Mouse (Mus musculus) left cerebral cortex, adult 8-10 months (tissue): ENCODE data around the gene Lama4. TPM values are rescaled to one million over a fixed set of nuclear protein-coding genes. Genes with fewer than 3 reads are reported as not detected.

ENCODE experiments used
- DNase-seq, 2 experiments: peaks; one replicate each; pipeline ENCODE4 v3.0.0; 2022; ENCODE audit warnings: low spot score in 2 of 2
- total RNA-seq, 4 experiments: library from RNA; stranded (reverse); gene quantifications; 2 replicates each; pipeline ENCODE4 v1.2.4; 2022

Lama4 gene
- 10 to 100 TPM in 2 of 4 experiments, 1 to 10 TPM in 2; 9.5 to 16.4 (median 11.6) TPM for total RNA-seq

GRCm38 (mm10) chr10:38965075-38965781 lies at the start of gene Lama4:
Gene Lama4 (plus strand): TSS chr10:38965515.
- DNase-seq = peak; percentile 8 to 15

DNA sequence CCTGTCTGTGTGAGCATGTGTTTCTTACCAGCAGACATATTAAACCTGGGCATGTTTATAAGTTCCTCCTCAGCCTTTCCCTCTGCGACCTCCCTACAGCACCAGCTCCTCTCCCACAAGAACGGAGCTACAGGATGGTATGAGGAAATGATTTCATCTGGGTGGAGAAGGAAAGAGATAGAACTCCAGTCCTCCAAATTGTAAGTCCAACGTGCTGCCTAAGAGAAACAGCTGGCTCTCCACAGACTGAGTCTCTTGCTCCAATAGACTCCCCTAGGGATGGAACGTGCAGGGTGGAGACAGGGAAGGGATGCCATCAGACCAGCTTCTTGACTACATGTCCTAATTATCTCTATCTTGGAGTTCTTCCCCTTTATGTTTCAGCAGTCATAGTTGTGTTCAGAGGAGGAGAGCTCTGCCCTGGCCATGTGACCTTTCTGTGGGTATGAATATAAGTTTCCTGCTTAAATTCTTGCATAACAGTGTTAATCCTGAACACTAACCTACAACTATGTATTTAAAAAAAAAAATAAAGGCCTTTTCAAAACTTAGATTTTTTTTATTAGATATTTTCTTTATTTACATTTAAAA lies 49.2 kb upstream of the Lama4 start:
- DNase-seq = no peak

DNA sequence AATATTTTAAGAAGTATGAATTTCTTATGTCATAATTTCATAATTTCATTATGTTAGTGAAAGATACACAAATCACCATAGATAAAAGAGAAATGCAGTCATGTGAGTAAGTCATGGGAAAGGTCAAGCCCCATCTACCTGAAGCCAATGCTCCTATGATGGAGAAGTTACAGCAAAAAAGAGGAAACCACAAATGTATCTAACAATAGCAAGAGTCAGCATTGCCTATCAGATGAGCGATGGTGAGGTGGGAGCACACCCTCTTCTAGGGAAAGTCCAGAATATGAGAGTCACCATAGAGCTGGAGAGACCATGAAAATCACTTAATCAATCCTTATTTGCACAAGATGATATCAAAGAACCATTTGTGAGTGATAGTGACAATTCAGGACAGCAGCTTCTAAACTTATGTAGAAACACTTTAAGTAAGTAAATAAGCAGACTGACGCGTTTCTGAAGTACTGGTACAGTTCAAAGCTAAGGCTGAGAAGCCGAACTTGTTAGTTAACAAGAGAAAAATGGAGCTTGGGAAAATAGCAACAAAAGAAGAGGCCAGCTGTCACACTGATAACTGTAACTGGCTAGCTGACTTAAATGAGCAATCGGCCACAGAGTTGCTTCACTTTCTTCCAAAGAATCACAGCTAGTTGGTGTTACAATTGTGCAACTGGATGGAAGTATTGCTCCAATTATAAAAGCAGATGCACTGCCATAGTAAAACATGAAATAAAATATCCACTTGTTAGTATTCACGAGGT lies 36.2 kb upstream of the Lama4 start:
- no peak for DNase-seq

DNA sequence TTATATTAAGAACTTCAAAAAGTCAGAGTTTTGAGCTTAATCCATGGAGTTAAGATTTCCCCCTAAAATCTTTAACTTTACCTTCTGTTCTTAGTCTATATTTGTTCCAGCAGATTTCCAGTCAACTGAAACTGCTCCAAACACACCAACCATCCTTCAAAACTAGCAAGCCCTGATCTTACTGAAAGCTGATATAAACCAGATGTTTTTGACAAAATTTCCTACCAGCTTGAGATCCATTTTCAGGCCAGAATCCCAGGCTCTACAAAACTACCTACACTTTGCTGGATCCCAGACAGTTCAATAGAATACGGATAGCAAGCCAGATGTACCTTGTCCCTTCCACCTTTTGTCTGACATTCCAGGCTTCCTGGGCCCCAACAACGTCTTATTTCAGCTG lies 20.6 kb upstream of the Lama4 start:
- DNase-seq = no peak

DNA sequence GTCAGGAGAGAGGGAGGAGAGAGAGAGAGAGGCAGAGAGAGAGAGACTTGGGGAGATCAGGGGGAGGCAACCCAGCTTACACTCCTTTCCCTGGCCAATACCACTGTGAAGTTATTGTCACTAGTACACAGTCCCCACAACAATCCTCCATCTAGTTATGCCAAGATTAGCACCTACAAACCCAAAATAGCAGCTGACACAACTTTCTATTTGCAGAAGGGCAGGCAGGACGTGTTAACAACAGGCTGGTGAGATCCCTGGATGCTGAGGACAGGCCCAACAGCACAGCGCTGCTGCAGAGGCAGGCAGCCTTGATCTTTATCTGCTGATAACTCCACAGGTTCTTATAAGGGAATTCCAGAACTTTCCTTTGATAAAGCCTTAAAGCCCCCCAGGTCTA lies 3.4 kb upstream of the Lama4 start:
- DNase-seq = peak in 1 of 2 experiments; percentile 10

DNA sequence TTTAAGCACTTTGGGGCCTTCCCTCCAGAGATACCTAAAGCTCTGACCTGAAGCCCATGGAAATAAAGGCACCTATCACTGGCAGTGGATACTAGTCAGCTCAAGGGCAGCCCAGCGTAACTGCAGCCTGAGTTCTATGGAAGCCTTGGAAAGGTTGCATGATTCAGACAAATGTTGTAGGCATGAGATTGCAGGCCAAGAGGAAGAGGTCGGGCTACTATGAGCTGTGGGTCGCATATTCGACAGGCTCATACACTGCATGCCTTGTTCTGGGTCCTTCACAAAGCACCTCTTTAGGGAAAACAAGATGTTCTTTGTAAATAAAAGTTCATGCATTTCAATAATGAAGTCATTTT lies 618 bp upstream of the Lama4 start:
- DNase-seq = no peak

- no peak for DNase-seq
Measured at GRCm38 (mm10) chr10:38965857-38966256, 542 bp downstream of the Lama4 start.

DNA sequence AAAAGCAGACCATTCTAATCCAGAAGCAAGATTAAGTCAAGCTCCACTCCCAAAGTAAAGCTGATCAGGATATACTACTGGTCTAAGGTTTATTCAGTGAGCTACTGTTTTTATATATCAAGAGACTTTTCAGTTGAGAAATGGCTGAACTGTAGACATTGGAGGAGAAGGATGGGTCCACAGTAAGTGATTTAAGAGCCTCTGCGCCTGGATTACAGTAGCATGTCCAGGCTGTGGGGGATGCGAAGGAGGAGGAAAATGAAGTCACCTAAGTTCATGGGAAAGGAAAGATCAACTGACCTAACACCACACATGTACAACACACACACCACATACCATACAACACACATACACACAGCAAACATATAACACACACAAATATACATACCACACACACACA lies 1.3 kb downstream of the Lama4 start:
- DNase-seq = no peak

- no peak for DNase-seq
Measured at GRCm38 (mm10) chr10:38968326-38969072, 3.2 kb downstream of the Lama4 start.

- no peak for DNase-seq
Measured at GRCm38 (mm10) chr10:38969543-38969942, 4.2 kb downstream of the Lama4 start.

DNA sequence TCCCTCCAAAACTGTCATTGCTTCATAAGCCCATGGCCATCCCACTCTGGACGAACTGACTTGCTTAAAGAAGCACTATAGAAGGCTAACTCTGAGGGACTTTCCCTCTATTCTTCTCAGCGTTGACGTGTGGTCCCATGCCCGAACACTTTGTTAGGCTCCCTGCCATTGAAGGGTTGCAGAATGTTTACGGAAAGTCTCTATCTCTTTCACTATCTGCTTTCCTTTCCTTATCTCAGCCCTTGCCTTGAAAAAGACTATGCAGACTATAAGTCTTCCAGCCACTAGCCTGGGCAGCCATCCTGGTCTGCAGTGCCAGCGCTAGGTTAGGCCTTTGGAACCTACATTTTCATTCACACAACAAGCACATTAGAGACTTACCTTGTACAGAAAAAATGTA lies 4.7 kb downstream of the Lama4 start:
- no peak for DNase-seq

GRCm38 (mm10) chr10:38972221-38972946 lies 7.1 kb downstream of the Lama4 start:
- no peak for DNase-seq

DNA sequence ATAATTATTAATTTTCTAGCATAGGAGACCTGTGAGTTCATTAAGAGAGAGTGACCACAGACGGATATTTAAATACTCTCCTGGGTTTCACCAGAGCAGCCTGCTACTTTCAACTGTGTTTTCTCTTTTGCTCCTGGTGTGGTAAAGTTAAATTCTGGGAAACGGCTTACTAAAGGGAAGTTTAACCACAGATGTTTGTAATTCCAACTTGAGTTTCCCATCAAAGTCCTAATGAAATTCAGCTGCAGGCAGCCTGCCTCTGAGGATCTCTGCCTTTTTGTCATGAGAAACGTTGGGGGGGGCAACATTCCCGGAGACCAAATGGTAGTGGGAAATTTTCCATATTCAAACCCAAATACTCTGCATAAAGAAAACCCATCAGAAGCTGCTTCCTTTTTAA lies 7.7 kb downstream of the Lama4 start:
- DNase-seq = no peak

DNA sequence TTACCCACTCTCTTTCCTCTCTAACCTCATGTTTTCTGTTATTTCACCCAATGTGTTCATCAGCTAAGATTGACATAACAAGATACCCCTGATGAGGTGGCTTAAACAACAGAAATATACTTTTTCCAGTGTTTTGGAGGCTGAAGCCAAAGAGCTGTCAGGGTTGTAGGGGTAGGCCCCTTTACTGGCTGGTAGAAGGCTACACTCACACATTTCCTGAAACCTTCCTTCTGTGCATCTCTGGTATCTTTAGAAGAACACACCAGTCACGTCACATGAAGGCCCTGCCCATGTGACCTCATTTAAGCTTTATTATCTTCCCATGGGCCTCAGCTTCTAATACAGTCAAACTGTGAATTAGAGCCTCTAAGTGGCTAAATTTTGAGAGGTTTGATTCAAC lies 12.9 kb downstream of the Lama4 start:
- no peak for DNase-seq

GRCm38 (mm10) chr10:38979699-38980098 lies 14.4 kb downstream of the Lama4 start:
- DNase-seq = no peak

GRCm38 (mm10) chr10:38980980-38981379 lies 15.7 kb downstream of the Lama4 start:
- no peak for DNase-seq

GRCm38 (mm10) chr10:38984358-38985075 lies 19.2 kb downstream of the Lama4 start:
- DNase-seq = no peak

DNA sequence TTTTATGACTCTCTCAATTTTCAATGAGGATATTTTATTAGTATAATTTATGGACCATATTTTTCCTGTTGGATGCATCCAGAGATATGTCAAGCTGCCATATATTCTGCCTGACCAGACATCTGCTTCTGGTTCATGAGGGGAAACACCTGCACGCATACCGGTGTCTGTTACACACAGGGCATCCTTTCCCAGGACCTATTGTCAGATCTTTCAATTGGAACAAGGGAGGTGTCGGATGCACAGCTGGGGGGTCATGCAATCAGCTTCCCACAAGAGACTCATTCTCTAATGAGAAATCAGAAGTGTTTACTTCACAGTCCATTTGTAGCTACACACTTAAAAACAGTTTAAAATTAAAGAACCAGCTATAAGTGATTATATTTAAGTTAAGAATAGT lies 20.7 kb downstream of the Lama4 start:
- DNase-seq = no peak

DNA sequence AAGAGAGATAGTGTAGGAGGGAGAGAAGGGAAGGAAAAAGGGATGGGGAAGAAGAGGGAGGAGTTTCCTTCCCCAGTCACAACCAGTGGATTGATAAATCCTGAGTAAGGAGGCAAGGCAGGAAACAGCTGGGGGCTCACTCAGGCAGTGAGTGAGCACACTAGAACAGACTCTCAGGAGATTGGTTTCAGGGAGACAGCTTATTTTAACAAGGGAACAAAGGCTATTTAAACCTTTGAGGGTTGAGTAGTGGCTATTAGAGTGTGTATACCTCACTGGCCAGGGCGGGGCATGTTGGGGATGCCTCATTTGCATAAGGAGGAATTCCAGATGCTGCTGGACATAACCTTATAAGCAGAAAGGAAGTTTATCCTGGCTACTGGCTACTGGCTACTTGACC lies 27.5 kb downstream of the Lama4 start:
- DNase-seq = no peak

DNA sequence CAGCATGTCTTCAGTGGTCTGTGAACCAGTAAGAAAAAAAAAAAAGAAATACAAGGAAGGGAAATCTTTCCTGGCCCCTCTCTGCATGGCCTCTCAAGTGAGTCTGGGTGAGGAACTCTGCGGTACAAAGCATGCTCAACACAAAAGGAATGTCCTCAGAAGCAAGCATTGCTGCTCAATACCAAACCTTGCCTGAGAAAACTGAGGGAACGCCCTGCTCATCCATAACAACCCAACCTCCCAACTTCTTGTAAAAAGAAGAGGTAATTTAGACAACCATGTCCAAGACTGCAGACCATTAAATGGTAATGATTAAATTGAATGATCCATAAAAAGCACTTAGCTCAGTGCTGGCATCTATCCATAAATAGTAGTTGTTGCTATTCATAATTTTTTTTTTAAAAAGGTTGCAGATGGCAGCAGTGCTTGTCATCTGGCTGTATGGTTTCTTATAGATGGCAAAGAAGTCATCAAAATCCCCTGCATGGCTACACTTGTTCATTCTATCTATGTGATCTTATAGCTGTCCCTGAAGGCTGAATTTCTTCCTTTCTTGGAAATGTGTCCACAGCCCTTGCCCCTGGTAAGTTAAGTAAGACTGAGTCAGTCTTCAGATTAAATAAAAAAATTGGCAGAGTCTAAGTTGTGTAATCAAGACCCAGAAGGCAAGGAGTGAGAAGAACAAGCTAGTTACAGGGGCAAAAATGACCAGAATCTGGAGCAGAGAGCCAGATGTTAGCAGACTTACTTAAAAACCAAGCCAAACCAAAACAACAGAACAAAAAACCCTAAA lies 28.5 kb downstream of the Lama4 start:
- DNase-seq = no peak
